Mouse (Mus musculus): Measurements from ENCODE around the gene Gm26897.

Gene Gm26897

GRCm38 (mm10) chr5:111750092-111750491 lies 16.4 kb downstream of the Gm26897 start:
- DNase-seq (ENCODE audit: low spot score), result no peak

GRCm38 (mm10) chr5:111754484-111755139 lies 20.9 kb downstream of the Gm26897 start:
- DNase-seq (ENCODE audit: low spot score), result no peak

- no peak for DNase-seq (ENCODE audit: low spot score)
Measured at GRCm38 (mm10) chr5:111755330-111755729, 21.6 kb downstream of the Gm26897 start.

DNA sequence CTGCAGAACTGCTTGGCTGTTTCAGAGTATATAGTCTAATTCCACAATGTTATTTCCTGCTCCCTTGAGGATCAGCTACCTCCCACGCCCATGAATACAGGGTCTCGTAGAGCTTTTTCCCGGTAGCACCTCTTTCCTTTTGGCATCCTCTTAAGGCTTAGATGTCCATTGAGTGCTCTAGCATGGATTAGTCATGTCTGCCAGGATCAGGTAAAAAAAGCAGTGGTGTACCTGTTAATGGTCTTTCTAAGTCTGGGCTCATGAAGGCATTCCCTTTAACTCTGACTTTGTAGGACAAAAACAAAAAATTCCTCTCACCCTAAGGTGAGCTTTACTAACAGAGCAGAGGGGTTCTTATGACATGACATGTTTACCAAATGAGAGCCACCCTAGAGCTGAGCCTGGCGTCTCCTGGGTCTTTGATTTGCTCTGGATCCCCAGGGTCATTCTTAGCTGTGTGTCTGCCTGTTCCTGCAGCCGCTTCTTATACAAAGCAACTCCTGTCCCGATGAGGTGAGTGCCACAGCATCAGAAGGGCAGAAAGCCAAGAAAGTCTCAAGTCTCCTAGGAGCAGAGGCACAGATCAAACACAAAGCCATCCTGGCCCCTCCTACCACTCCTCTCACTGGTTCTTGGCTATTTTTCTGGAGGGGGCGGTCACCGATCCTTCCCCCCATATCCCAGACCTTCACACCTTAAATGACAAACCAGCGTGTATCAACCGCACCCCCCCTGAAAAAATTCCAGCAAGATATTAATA lies 27.2 kb downstream of the Gm26897 start:
- DNase-seq (ENCODE audit: low spot score), result no peak

DNA sequence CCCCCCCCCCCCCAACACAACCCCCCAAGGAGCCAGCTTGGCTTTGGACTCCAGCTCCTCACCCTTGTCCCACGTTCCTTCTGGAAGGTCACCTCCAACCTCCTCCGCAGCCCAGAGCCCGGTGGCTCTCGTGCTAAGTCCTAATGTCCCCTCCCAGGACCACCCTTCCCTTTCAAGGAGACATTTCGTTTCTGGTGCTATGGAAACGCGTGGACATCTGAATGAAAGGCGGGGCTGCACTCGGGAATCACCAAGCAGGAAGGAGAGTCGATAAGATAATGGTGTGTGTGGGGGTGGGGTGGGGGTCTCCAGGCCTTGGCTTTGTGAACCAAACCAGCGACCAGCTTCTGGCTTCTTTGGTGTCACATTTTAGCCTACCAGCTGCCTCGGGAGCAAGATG lies 27.9 kb downstream of the Gm26897 start:
- no peak for DNase-seq (ENCODE audit: low spot score)

DNA sequence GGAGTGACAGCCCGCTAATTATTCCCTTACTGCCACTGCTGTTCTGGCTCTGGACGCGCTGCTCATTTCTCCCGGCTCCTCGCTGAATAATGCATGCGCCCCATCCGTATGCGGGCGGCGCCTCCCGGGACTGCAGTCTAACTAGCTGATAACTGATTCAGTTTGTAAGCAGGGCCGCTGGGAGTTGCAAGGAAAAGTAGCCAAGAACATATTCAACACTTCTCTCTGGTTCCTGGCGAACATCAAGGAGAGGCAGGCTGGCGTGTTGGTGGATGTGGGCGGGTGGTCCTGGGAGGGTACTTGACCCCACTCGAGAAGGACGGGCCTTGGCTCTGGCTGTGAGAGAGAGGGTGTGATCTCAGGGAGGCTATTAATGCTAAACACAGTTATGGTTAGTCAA lies 28.4 kb downstream of the Gm26897 start:
- DNase-seq (ENCODE audit: low spot score), result peak; percentile 12

DNA sequence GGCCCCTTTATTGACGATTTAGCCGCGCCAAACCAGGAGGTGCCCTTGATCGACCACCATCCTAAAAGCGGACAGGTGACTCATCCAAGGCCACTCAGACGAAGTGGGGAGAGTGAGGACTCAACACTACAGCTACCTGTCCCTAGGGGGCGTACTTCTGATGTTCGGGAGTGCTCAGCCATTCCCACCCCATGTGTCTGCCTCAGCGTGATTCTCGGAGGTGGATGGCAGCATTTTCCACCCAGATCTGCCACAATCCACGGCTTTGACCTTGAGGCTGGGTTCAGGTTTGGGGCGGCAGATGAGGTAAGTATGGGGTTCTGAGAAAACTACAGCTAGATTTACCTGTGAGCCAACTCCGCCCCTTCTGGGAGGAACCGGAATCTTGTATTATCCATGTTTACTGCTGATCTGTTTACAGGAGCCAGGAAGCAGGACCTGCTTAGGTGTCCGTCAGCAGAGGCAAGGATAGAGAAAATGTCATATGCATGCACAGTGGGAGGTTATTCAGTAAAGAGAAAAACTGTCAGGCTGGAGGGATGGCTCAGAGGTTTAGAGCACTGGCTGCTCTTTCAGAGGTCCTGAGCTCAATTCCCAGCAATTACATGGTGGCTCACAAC lies 32.1 kb downstream of the Gm26897 start:
- no peak for DNase-seq (ENCODE audit: low spot score)

DNA sequence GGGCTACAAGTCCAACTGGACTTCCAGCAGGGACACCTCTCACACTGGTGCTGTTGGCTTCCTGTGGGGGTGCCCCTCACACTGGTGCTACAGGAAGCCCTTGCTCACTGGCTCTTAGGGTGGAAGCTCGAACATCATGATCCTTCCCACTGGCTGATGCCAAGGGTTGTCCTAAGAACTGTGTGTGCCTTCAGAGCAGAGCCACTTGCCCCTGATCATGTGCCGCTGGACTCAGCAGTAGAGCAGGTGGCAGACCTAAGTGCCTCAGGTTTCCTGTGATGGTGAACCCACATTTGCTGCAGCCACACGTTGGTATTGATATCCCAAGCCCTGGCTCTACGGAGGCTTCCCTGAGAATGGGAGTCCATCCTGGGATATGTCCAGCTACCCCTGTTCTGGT lies 33.0 kb downstream of the Gm26897 start:
- no peak for DNase-seq (ENCODE audit: low spot score)

DNA sequence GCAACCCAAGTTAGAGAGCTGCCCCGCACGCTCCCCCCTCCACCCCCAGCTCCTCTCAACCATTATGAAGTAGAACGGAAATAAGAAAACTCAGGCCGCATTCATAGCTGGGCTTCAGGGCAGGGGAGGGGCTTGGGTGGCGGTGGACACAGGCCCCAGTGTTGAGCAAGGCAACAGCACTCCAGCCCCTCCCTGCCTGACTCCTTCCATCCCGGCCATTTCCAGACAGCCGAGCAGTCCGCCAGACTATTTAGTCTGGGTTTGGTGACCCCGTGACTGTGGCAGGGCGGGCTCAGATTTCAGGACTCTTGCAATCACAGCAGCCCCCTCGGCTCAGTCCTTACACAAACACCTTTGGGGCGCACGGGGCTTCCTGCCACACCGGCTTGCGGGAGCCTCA lies 36.5 kb downstream of the Gm26897 start:
- peak; percentile 67 for DNase-seq (ENCODE audit: low spot score)

GRCm38 (mm10) chr5:111772127-111772526 lies 38.4 kb downstream of the Gm26897 start:
- no peak for DNase-seq (ENCODE audit: low spot score)

DNA sequence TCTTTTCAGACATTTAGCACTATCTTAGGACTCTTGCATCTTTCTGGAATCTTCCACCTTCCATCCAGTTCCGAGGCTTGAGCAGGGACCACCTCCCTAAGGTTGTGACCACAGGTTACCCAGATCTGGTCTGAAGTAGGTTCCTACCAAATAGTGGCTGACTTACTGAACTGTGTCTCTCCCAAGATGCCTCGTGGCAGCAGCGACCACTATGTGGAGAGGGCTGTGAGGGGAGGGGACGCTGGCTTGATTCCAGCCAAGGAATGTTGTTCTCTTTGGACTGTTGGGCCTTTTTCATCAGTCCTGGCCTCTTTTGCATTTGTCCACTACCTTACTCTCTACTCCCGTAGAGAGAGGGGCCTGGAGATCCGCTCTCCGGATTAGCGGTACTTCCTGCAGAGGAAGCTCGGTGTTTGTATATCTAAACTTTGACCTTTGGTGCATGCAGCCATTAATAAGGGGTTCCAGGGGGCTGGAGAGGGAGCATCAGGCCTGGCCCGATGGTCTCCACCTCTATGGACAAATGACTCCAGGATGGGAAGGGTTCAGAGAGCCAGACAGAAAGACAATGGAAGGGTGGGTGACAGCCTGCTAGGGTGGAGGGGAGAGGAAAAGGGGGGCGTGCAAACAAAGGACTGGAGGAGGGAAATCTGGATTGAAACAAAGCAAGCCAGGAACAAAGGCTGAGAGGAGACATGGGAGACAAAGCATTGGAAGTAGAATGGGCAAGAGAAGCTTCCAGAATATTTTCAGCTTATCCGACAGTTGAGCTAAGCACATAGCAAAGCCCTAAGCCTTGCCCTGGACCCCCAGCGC lies 39.1 kb downstream of the Gm26897 start:
- no peak for DNase-seq (ENCODE audit: low spot score)

DNA sequence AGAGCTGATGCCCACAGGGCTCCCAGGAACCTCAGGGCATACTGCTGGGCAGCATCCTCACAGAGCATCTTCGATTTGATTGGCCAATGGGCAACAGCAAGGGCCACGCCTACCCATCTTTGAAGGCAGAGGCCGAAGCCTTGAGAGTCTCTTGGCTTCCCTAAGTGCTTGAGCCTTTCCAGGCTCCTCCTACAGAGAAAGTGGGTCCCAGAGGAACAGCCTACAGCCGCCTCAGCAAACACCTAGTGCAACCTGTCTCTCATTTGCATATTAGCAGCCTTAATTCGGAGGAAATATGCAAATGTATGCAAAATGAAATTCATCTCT lies 39.6 kb downstream of the Gm26897 start:
- no peak for DNase-seq (ENCODE audit: low spot score)

DNA sequence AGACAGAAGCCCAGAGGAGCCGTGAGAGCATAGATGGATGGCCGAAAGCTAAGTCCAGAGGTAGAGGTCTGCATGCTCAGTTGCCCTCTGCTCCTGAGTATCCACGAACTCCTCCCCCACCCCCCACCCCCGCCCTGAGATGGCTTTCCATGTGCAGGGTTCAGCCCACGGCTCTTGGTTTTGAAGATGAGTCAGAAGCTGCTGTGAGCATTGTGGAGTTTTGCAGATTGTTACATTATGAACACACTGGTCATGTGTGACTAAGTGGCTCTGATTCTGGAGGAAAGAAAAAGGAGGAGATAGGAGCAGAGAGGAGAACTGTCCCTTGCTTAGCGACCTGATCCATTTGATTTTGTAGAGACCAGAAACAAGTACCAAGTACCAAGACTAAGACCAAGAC lies 42.5 kb downstream of the Gm26897 start:
- no peak for DNase-seq (ENCODE audit: low spot score)

DNA sequence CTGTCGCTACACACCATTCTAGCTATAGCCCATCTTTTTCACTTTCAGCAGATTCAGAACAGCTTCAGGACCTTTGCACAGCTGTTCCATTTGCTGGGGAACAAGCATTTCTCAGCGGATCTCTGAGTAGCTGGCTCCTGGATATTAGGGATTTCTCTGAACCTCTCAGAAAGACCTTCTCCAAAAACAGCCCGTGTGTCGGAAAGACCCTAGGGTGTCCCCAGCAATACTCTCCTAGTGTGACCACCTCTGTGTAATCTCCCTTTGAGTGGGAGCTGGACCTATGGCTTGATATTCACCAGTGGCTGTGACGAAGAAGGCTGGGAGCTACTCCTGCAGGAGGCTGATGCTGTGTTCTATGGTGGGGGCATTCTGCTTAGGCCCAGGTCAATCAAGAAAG lies 44.4 kb downstream of the Gm26897 start:
- no peak for DNase-seq (ENCODE audit: low spot score)

GRCm38 (mm10) chr5:111779776-111780485 lies 46.2 kb downstream of the Gm26897 start:
- no peak for DNase-seq (ENCODE audit: low spot score)
